Mouse (Mus musculus) frontal cortex, postnatal 14 days (tissue): ENCODE results near the gene Hmgcs1.
"Not testable (repeated sequence)": the region's sequence is repeated elsewhere in the genome, so short reads cannot be mapped to it uniquely, and the experiment has no call there.

Source experiments
- DNase-seq, 2 experiments: peaks; one replicate each; pipeline ENCODE4 v3.0.0; 2022; ENCODE audit warnings: low spot score in 2 of 2

The Hmgcs1 gene

DNA sequence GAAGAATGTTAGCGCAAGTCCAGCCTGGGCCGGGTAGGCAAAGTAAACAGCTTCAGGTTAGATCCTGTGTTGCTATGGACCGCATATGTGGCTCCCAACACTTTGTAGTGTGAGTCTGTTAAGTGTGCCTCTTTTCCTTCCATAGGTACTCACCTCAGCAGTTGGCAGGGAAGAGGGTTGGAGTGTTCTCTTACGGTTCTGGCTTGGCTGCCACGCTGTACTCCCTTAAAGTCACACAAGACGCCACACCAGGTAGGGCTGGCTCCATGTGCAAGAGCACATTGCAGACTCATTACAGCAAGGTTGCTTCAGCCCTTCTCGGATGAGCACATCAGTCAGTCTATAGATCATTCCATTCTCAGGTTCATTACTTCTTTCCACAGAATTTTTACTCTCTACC is 14.1 kb downstream of the Hmgcs1 start:
- no peak for DNase-seq

- DNase-seq = not testable (repeated sequence)
Observed at GRCm38 (mm10) chr13:119706278-119706880, 16.2 kb downstream of the Hmgcs1 start.

GRCm38 (mm10) chr13:119706953-119707352 is 16.8 kb downstream of the Hmgcs1 start:
- no peak for DNase-seq

DNA sequence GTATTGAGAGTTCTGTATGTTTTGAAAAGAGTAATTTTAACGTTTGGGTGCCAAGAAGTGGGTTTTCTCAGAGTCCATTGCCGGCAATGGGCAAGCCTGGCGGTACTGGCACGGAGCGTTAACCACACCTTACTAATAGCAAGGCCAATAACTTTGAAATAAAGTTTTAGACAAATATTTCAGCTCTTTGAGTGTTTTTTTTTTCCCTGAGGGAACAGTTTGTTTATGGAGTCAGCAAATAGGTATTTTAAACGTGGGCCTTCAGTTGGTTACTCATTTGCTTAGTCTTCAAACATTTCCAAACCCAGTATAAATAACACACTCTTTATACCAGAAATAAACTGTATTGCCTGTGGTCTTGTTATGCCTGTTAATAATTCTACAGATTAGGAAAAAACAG is 17.7 kb downstream of the Hmgcs1 start:
- no peak for DNase-seq

DNA sequence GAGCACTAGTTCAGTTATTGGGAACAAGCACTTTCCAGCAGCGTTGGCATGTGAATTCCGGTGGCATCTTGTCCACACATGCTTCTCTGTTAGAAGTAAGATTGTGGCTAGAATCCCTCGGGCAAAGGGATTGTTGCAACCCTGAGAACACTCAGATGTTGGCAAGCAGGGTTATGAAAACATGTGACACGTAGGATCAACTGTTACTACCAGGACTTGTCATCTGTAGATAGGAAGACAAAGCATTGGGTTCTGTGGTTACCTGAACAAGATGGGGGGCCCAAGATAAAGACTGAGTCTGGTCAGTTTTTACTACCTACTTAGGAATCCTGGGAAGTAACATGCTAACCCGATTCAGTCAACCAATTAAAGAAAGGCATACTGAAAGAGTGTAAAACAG is 18.8 kb downstream of the Hmgcs1 start:
- DNase-seq = no peak

DNA sequence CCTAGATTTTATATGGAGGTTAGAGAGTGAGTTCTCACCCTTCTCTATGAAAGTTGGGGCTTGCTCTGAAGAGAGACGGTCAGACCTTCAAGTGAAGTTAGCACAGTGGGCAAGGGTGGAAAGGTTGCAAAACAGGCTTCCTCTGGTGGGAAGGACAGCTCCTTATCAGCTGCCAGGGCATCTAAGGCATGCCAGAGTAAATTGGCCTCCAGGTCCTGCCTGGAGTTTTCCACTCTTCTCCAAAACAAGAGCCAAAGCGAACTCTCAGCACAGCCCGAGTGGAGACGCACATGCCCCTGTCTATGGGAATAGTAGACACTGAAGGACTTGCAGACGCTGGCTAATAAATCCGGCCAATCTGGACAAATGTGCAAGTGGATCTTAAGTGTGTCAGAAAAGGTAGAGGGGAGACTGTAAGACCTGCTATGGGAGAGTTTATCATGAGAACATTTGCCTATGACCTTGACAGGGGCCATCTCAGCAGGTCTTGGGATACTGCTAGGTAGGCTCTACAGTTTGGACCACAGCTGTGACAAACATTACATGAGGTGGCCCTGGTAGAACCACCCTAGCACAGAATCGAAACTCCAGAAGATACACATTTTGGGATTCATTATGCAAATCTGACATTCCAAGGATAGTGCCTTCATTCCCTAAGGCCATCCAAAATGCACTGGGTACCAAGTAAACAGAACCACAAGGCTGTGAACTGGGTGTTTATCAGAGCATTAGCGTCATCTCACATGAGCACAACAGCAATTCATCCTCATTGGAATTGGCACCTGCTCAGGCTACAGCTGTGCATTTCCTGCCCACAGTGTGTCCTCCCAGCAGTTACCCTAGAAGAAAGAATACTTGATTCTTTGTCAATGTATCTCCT is 19.4 kb downstream of the Hmgcs1 start:
- DNase-seq = no peak

- DNase-seq = no peak
Observed at GRCm38 (mm10) chr13:119710268-119710610, 20.1 kb downstream of the Hmgcs1 start.

DNA sequence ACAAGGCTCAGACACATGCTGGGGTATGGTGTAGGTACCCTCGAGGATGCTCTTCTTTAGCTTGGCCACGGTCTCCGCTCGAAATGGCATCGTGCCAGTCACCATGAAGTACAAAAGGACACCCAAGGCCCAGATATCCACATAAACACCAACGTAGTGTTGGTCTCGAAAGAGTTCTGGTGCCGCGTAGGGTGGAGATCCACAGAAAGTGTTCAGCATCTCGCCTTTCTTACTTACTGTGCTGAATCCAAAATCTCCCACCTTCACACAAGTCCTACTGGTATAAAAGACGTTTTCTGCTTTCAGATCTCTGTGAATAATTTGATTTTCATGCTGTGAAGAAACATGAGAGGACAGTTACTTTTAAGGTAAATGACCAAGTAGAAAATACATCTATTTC is 22.3 kb downstream of the Hmgcs1 start:
- no peak for DNase-seq

GRCm38 (mm10) chr13:119713107-119713787 is 23.1 kb downstream of the Hmgcs1 start:
- DNase-seq = no peak

DNA sequence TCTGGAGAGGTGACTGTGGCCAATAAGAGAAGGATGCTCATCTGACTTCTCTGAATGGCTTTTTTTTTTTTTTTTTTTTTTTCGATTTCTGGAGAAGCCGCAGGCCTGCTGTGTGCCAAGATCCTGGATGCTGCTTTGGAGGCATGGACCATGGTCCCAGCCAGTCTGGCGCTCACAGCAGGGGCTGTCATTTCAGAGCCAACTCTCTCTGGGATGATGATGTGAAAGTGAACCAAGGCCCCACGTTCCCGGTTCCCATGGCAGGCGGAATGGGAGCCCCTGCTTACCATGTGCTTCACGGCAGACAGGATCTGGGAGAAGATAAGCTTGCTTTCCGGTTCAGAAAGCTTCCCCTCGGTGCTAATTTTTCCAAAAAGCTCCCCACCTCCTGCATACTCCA is 23.6 kb downstream of the Hmgcs1 start:
- no peak for DNase-seq

- no peak for DNase-seq
Observed at GRCm38 (mm10) chr13:119716105-119716504, 25.9 kb downstream of the Hmgcs1 start.

- no peak for DNase-seq
Observed at GRCm38 (mm10) chr13:119722447-119722846, 32.3 kb downstream of the Hmgcs1 start.

- no peak for DNase-seq
Observed at GRCm38 (mm10) chr13:119723368-119723767, 33.2 kb downstream of the Hmgcs1 start.

DNA sequence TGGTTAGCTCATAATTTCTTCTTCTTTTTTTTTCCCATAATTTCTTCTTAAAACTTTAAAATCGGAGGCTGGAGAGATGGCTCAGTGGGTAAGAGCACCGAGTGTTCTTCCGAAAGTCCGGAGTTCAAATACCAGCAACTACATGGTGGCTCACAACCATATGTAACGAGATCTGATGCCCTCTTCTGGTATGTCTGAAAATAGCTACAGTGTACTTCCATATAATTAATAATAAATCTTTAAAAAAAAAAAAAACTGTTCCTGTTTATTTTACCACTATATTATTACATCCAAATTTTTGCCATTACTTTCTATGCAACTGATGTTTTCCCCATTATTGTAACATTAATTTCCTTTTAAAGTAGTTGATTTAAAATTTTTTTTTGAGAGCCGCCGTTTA is 34.4 kb downstream of the Hmgcs1 start:
- no peak for DNase-seq

DNA sequence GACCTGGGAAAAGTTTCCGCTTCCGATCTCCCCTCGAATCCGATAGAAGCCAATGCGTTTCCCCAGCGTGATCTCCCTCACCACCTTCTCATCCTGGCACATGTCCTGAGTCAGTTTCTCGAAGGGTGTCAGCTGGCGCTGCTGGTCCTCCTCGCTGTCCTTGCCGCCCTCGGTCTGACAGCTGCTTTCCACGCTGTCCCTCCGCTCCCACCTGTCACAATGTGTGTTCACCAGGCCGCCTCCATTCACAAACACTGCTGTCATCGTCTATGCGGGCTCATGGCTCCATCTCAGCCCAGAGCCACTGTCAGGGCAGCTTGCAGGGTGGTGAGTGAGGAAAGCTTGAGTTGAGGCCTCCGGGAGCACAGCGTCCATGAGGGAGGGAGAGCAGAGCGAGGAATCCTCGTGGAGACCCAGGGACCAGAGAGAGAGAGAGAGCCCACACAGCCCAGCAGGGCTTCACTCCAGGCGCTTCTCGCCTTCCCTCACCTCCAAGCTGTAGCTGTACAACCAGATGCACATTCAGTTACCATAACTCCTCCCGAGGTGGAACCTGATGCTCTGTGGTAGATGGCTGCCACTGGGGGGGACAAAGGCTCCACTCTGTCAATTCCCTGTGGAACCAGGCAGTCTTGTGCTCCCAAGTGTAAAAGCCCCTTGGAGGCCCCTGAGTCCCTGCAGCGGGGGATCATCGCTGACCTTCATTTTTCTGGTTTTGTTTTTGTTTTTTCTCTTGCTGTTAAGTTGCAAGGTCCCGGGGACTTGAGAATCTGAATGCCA is 37.6 kb downstream of the Hmgcs1 start:
- no peak for DNase-seq

DNA sequence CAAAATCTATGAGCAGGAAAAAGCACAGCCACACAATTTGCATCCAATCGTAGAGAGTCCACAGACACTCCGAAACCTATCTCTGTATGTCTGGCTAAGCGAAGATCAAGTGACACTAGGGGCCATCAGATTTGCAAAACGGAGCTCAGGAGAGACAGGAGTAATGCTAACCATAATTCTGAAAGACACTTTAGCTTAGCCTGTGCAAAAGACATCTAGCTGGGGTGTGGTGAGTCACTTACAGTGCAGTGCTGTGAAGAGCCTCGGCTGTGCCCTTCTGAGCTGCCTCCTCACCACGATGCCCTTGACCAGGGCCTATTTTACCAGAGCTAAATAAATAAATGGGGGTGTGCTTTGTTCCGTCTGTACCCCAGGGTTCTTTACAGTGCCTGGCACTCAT is 39.2 kb downstream of the Hmgcs1 start:
- DNase-seq = no peak

DNA sequence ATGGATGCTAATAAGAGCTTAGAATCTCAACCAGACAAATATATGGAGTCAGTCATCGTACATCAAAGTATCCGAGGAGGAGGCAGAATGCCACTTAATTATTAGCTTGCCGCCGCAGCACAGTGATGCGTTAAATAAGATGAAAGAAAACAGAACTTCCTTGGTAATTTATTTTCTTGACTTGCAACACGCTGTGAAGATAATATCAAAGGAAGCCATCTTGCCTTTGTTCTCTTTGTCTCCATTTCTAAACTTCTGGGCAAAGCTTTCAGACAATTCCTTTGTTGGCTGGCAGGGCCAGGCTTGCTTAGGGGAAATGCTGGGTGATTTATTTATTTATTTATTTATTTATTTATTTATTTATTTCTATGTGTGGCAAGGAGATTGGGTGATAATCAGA is 41.3 kb downstream of the Hmgcs1 start:
- DNase-seq = no peak

DNA sequence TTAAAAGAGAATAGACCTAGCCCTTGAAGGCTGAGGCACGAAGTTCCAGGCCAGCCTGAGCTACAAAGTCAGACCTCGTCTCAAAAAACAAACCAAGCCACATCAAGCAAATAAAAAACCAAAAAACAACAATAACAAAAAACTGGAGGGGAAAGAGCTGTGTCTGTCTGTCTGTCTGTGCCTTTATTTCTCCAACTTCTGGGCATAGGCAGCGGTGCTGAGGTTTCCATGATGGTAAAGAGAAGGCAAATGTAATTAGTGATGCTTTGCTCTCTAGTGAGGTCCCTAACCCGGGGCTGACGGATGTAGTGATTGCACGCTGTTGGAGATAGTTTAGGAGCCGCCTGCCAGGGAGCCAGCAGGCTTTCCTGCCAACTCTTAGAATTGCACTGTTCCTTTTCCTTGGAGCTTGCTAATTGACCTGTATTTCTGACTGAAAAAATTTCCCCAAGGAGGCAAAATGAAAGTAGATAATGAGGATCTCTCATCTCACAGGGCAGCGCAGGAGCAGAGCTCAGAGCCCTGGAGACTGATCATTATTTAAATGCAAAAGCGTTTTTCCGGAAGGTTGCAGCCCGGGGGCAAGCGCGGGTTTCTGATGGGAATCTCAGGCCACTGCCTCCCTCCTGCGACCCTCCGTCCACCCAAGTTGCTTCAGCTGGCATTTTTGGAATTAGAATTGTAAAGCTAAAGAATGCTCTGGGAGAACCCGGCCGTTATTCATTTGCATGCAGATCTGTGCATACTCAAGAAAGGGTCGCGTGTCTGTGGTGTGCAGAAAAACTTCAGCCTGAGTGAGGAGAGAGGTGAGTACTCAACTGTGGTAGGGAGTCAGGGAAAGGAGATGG is 51.4 kb downstream of the Hmgcs1 start:
- DNase-seq = no peak

GRCm38 (mm10) chr13:119742711-119743415 is 52.7 kb downstream of the Hmgcs1 start:
- DNase-seq = no peak

- DNase-seq = no peak
Observed at GRCm38 (mm10) chr13:119743470-119743869, 53.3 kb downstream of the Hmgcs1 start.

DNA sequence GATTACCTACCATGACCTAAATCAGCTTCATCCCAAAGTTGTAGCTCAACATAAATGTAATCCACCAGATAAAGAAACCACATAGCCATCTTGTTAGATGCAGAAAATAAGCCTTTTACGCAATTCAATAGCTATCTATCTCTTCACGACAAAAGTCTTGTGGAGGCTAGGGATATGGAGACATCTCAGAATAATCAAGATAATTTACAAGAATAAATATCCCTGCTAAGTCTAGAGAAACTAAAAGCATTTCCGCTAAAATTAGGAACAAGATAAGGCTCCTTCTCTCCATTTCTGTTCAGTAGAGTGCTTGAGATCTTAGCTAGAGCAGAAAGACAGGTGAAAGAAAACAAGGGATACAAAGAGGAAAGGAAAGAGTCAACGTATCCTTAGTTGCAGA is 56.8 kb downstream of the Hmgcs1 start:
- no peak for DNase-seq
